Comparison of ENCODE assay signal across 8 mouse cellular contexts in genomic region chr3:79591793-79592471, GRCm38 (mm10). TPM values are rescaled to one million over a fixed set of nuclear protein-coding genes. Genes with fewer than 3 reads are reported as not detected.
DNase-seq lines count a peak whose midpoint lies in the region; ATAC-seq lines count a peak whose summit lies in the region.

No protein-coding gene starts in this region.

- no peaks in the 10 kb centered on the region for H3K27me3 ChIP-seq in kidney, embryonic 16.5 days (ENCODE audit: insufficient read depth, low read length)
- no peaks in the 10 kb centered on the region for H3K27me3 ChIP-seq in hindbrain, embryonic 16.5 days (replicated peaks; ENCODE audit: control insufficient read depth, insufficient read depth, low read length)

- H3K4me3 ChIP-seq in kidney, embryonic 16.5 days (ENCODE audit: low read length) = peak overlapping the region; percentile 84
- peak overlapping the region; percentile 65 for H3K4me3 ChIP-seq in hindbrain, embryonic 16.5 days (ENCODE audit: low read length)

- DNase-seq in kidney, postnatal 14 days = no peak
- DNase-seq in c-Kit-positive CD71-positive TER-119-positive erythroid progenitor cells, embryonic 14.5 days (ENCODE audit: low spot score) = peak; percentile 33
- DNase-seq in naive thymus-derived CD4-positive, alpha-beta T cell, adult 2 months (ENCODE audit: low read depth) = peak; percentile 30
- DNase-seq in left cerebral cortex, postnatal 4 days = no peak
- DNase-seq in adrenal gland, postnatal 4 days (ENCODE audit: low spot score in 2 of 2) = no peak
- DNase-seq in gastrocnemius, postnatal 10 days = no peak

- peak overlapping the region; percentile 84 for H3K27ac ChIP-seq in kidney, embryonic 16.5 days (ENCODE audit: low read length)
- H3K27ac ChIP-seq in hindbrain, embryonic 16.5 days (ENCODE audit: low read depth, low read length) = peak overlapping the region; percentile 74

- H3K9ac ChIP-seq in kidney, embryonic 16.5 days (replicated peaks; ENCODE audit: low read length) = peak overlapping the region; percentile 87
- H3K9ac ChIP-seq in hindbrain, embryonic 16.5 days (ENCODE audit: low read depth, low read length) = peak overlapping the region; percentile 77

- intact Hi-C loops in left cerebral cortex, postnatal 4 days (cut with DNase I) = no loop called here

- ATAC-seq in kidney, embryonic 16.5 days (ENCODE audit: low FRiP score, low TSS enrichment) = no peak
- 0 out of 2 replicates have a peak, but pooled peaks have one; percentile 1 for ATAC-seq in hindbrain, embryonic 16.5 days

- H3K4me2 ChIP-seq in kidney, embryonic 16.5 days (replicated peaks; ENCODE audit: low read depth, low read length) = peak overlapping the region; percentile 77
- H3K4me2 ChIP-seq in hindbrain, embryonic 16.5 days (ENCODE audit: low read length) = peak overlapping the region; percentile 83

- peaks cover 12% of the 10 kb centered on the region for H3K4me1 ChIP-seq in kidney, embryonic 16.5 days (ENCODE audit: insufficient read depth, low read length)
- H3K4me1 ChIP-seq in hindbrain, embryonic 16.5 days (ENCODE audit: control insufficient read depth, insufficient read depth, low read depth, low read length) = peaks cover 13% of the 10 kb centered on the region

- no peaks in the 10 kb centered on the region for H3K9me3 ChIP-seq in kidney, embryonic 16.5 days (ENCODE audit: low read length)
- H3K9me3 ChIP-seq in hindbrain, embryonic 16.5 days (ENCODE audit: control insufficient read depth, low read length) = no peaks in the 10 kb centered on the region

- peaks cover 25% of the 10 kb centered on the region for H3K36me3 ChIP-seq in kidney, embryonic 16.5 days (ENCODE audit: insufficient read depth, low read length)
- peaks cover 16% of the 10 kb centered on the region for H3K36me3 ChIP-seq in hindbrain, embryonic 16.5 days (ENCODE audit: control insufficient read depth, insufficient read depth, low read length)

- 3% methylated on average over 15 of the region's 15 CpGs for WGBS in kidney, embryonic 16.5 days
- WGBS in hindbrain, embryonic 16.5 days = 8% methylated on average over 15 of the region's 15 CpGs

RNA-seq across cellular contexts. Expression of gene Ppid, which starts 0.8 kb away (rescaled TPM):
- 160 and 165 TPM in 2 replicates for polyA plus RNA-seq in kidney, embryonic 16.5 days (2015; fragmentation: Nextera tagmentation; extraction: Ambion mirVana)
- polyA plus RNA-seq in hindbrain, embryonic 16.5 days (2015; fragmentation: Nextera tagmentation; extraction: Ambion mirVana) = 145 and 146 TPM in 2 replicates
- total RNA-seq in left cerebral cortex, postnatal 4 days (2021) = 10 to 100 TPM; 75.0 to 78.1 TPM
- 10 to 100 TPM; 50.3 to 56.2 TPM for total RNA-seq in adrenal gland, postnatal 4 days (2021)
- 10 to 100 TPM; 39.3 to 42.8 TPM for total RNA-seq in gastrocnemius, postnatal 10 days (2021)

RNA-seq across cellular contexts. Expression of gene Fnip2, which starts 24.3 kb away (rescaled TPM):
- 3.2 and 3.8 TPM in 2 replicates for polyA plus RNA-seq in kidney, embryonic 16.5 days (2015; fragmentation: Nextera tagmentation; extraction: Ambion mirVana)
- polyA plus RNA-seq in hindbrain, embryonic 16.5 days (2015; fragmentation: Nextera tagmentation; extraction: Ambion mirVana) = 4.5 and 5.5 TPM in 2 replicates
- 10 to 100 TPM; 42.9 to 46.9 TPM for total RNA-seq in left cerebral cortex, postnatal 4 days (2021)
- 10 to 100 TPM; 11.9 to 16.0 TPM for total RNA-seq in adrenal gland, postnatal 4 days (2021)
- total RNA-seq in gastrocnemius, postnatal 10 days (2021) = 1 to 10 TPM; 5.7 to 7.7 TPM

RNA-seq across cellular contexts. Expression of gene 4930579G24Rik, which starts 36.9 kb away (rescaled TPM):
- polyA plus RNA-seq in kidney, embryonic 16.5 days (2015; fragmentation: Nextera tagmentation; extraction: Ambion mirVana) = 29.4 and 30.1 TPM in 2 replicates
- 6.1 and 6.4 TPM in 2 replicates for polyA plus RNA-seq in hindbrain, embryonic 16.5 days (2015; fragmentation: Nextera tagmentation; extraction: Ambion mirVana)
- 1 to 10 TPM; 1.6 to 2.5 TPM for total RNA-seq in left cerebral cortex, postnatal 4 days (2021)
- total RNA-seq in adrenal gland, postnatal 4 days (2021) = 1 to 10 TPM; 7.9 to 8.4 TPM
- 1 to 10 TPM; 3.6 to 3.9 TPM for total RNA-seq in gastrocnemius, postnatal 10 days (2021)

RNA-seq across cellular contexts. Expression of gene Etfdh, which starts 37.4 kb away (rescaled TPM):
- polyA plus RNA-seq in kidney, embryonic 16.5 days (2015; fragmentation: Nextera tagmentation; extraction: Ambion mirVana) = 85.0 and 85.3 TPM in 2 replicates
- 45.4 and 45.6 TPM in 2 replicates for polyA plus RNA-seq in hindbrain, embryonic 16.5 days (2015; fragmentation: Nextera tagmentation; extraction: Ambion mirVana)
- 10 to 100 TPM; 27.0 to 30.0 TPM for total RNA-seq in left cerebral cortex, postnatal 4 days (2021)
- total RNA-seq in adrenal gland, postnatal 4 days (2021) = 100 to 1,000 TPM; 158 to 202 TPM
- 10 to 100 TPM; 93.0 to 99.1 TPM for total RNA-seq in gastrocnemius, postnatal 10 days (2021)

Comparison
In these comparisons a context has a peak if more than half of its experiments do, and no peak if none do; other contexts are left out.
1. DNase-seq: peak in c-Kit-positive CD71-positive TER-119-positive erythroid progenitor cells, embryonic 14.5 days (single experiment) and naive thymus-derived CD4-positive, alpha-beta T cell, adult 2 months (single experiment); none in kidney, postnatal 14 days (single experiment), left cerebral cortex, postnatal 4 days (single experiment), adrenal gland, postnatal 4 days (0 of 2) and gastrocnemius, postnatal 10 days (single experiment).